ENCODE assay signal across 21 mouse cellular contexts in genomic region chr6:120605471-120605870, GRCm38 (mm10).
DNase-seq lines count a peak whose midpoint lies in the region; ATAC-seq and TF ChIP-seq lines count a peak whose summit lies in the region.
"Had no signal": no experiment of that assay in that cellular context is flagged by ENCODE, and none has a peak within 500 bp of the region (broad histone marks: within the 10 kb centered on the region; RNA-seq: fewer than 3 reads in every experiment).

No protein-coding gene starts in this region.

- peak; percentile 56; the same call in 1 of the 2 replicates for ATAC-seq in lung, embryonic 14.5 days (ENCODE audit: insufficient read depth)
- peak; percentile 84 for ATAC-seq in liver, embryonic 12.5 days
- peak; percentile 60 for ATAC-seq in megakaryocyte-erythroid progenitor cell, adult 5-6 weeks (replicated peaks; ENCODE audit: low FRiP score, low TSS enrichment, poor library complexity, severe bottlenecking)
- no peak for ATAC-seq in midbrain, postnatal 0 days (ENCODE audit: low FRiP score)

- H3K4me2 ChIP-seq in lung, embryonic 14.5 days: no peak overlapping the region
- H3K4me2 ChIP-seq in liver, embryonic 12.5 days: peak overlapping the region; percentile 66
- no peak overlapping the region for H3K4me2 ChIP-seq in midbrain, postnatal 0 days (ENCODE audit: low read depth, low read length, poor library complexity, severe bottlenecking)
- H3K4me2 ChIP-seq: embryonic facial prominence, embryonic 12.5 days; heart, embryonic 12.5 days; hindbrain, embryonic 13.5 days had no signal

- TF ChIP-seq CTCF in lung, embryonic 14.5 days (IDR thresholded peaks at IDR 0.05; ENCODE audit: low read depth): no peak
- TF ChIP-seq CTCF in midbrain, postnatal 0 days (IDR thresholded peaks at IDR 0.05): no peak

- DNase-seq in lung, embryonic 14.5 days: no peak
- no peak for DNase-seq in lung, adult 18-20 months
- peak; percentile 84 for DNase-seq in c-Kit-positive CD71-positive TER-119-positive erythroid progenitor cells, embryonic 14.5 days (ENCODE audit: low spot score)
- no peak for DNase-seq in left cerebral cortex, postnatal 4 days
- no peak for DNase-seq in midbrain, postnatal 0 days (ENCODE audit: low spot score)
- no peak for DNase-seq in lung, postnatal 10 days
- DNase-seq: adrenal gland, postnatal 36 days; cerebellum, adult 9-11 months; gastrocnemius, adult 2 months; heart, adult 11 months; lung, postnatal 14 days; retina, postnatal 1 day; right cerebral cortex, postnatal 4 days had no signal

- H3K9ac ChIP-seq in lung, embryonic 14.5 days: no peak overlapping the region
- peak overlapping the region; percentile 74 for H3K9ac ChIP-seq in liver, embryonic 12.5 days
- no peak overlapping the region for H3K9ac ChIP-seq in midbrain, postnatal 0 days (replicated peaks; ENCODE audit: low read length, poor library complexity, severe bottlenecking)
- H3K9ac ChIP-seq: embryonic facial prominence, embryonic 12.5 days; heart, embryonic 12.5 days; hindbrain, embryonic 13.5 days had no signal

- no peaks in the 10 kb centered on the region for H3K36me3 ChIP-seq in lung, embryonic 14.5 days (ENCODE audit: insufficient read depth)
- H3K36me3 ChIP-seq in liver, embryonic 12.5 days: no peaks in the 10 kb centered on the region
- H3K36me3 ChIP-seq in midbrain, postnatal 0 days (ENCODE audit: insufficient read depth, low read length): no peaks in the 10 kb centered on the region
- H3K36me3 ChIP-seq: embryonic facial prominence, embryonic 12.5 days; G1E; heart, embryonic 12.5 days; hindbrain, embryonic 13.5 days had no signal

- H3K27me3 ChIP-seq in lung, embryonic 14.5 days (ENCODE audit: insufficient read depth, low read length): no peaks in the 10 kb centered on the region
- H3K27me3 ChIP-seq in liver, embryonic 12.5 days (replicated peaks): no peaks in the 10 kb centered on the region
- no peaks in the 10 kb centered on the region for H3K27me3 ChIP-seq in midbrain, postnatal 0 days (ENCODE audit: insufficient read depth, low read length)
- H3K27me3 ChIP-seq: embryonic facial prominence, embryonic 12.5 days; heart, embryonic 12.5 days; hindbrain, embryonic 13.5 days had no signal

- WGBS in lung, embryonic 14.5 days: 91% methylated on average over 2 of the region's 2 CpGs
- 20% methylated on average over 2 of the region's 2 CpGs for WGBS in liver, embryonic 12.5 days (ENCODE audit: insufficient replicate concordance)
- WGBS in midbrain, postnatal 0 days: 86% methylated on average over 2 of the region's 2 CpGs

- H3K4me1 ChIP-seq in lung, embryonic 14.5 days (ENCODE audit: insufficient read depth): 0 out of 2 replicates have a peak, but pooled peaks cover 2% of the 10 kb centered on the region
- peaks cover 84% of the 10 kb centered on the region for H3K4me1 ChIP-seq in liver, embryonic 12.5 days
- no peaks in the 10 kb centered on the region for H3K4me1 ChIP-seq in midbrain, postnatal 0 days (ENCODE audit: insufficient read depth, low read length)
- H3K4me1 ChIP-seq: embryonic facial prominence, embryonic 12.5 days; heart, embryonic 12.5 days had no signal

- H3K9me3 ChIP-seq in lung, embryonic 14.5 days (ENCODE audit: low read depth, low read length): no peaks in the 10 kb centered on the region
- H3K9me3 ChIP-seq in liver, embryonic 12.5 days (replicated peaks): 0 out of 2 replicates have a peak, but pooled peaks cover 4% of the 10 kb centered on the region
- no peaks in the 10 kb centered on the region for H3K9me3 ChIP-seq in midbrain, postnatal 0 days (ENCODE audit: low read length)
- H3K9me3 ChIP-seq: embryonic facial prominence, embryonic 12.5 days; G1E; heart, embryonic 12.5 days; hindbrain, embryonic 13.5 days had no signal

- no peak overlapping the region for H3K27ac ChIP-seq in lung, embryonic 14.5 days (ENCODE audit: low read depth)
- peak overlapping the region; percentile 98 for H3K27ac ChIP-seq in liver, embryonic 12.5 days
- no peak overlapping the region for H3K27ac ChIP-seq in midbrain, postnatal 0 days (ENCODE audit: low read depth, low read length)
- H3K27ac ChIP-seq: embryonic facial prominence, embryonic 12.5 days; gastrocnemius, adult 2 months; hindbrain, embryonic 13.5 days; kidney, postnatal 0 days had no signal

- intact Hi-C loops in left cerebral cortex, postnatal 4 days (cut with DNase I): no loop called here

- H3K4me3 ChIP-seq in lung, embryonic 14.5 days (ENCODE audit: low read depth, low read length): no peak overlapping the region
- H3K4me3 ChIP-seq in liver, embryonic 12.5 days: peak overlapping the region; percentile 50
- no peak overlapping the region for H3K4me3 ChIP-seq in midbrain, postnatal 0 days (ENCODE audit: low read depth, low read length)
- H3K4me3 ChIP-seq: embryonic facial prominence, embryonic 12.5 days; gastrocnemius, adult 2 months; heart, embryonic 12.5 days; hindbrain, embryonic 13.5 days; megakaryocyte, embryonic 14.5 days had no signal
